Mouse (Mus musculus): ENCODE results near the gene Gm17662. TPM values are rescaled to one million over a fixed set of nuclear protein-coding genes. Genes with fewer than 3 reads are reported as not detected.

Gm17662 gene
- total RNA-seq, 2 experiments from 2014 or later = not detected

DNA sequence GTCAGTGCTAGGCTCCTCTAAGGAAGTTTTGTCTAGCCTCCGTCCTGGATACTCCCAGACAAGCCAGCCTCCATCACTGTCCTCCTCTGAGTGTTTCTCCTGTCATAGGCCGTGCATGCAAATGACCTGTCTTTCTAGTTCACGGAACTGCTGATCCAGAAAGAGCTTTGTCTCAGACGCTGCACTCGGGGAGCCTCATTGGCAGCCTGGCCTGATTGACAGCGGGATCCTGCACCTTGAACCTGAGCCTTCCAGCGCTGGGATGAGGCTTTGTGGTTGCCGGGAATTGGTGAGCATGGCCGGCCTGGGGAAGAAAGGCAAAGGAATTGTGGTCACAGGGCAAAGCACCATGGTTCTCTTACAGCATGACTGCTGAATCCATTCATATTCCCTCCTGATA, 30.4 kb downstream of the Gm17662 start:
- intact Hi-C loops (cut with DNase I) = no loop called here
- no peak for DNase-seq

GRCm38 (mm10) chr4:104888499-104889262, 31.6 kb downstream of the Gm17662 start:
- intact Hi-C loops (cut with DNase I) = no loop called here

DNA sequence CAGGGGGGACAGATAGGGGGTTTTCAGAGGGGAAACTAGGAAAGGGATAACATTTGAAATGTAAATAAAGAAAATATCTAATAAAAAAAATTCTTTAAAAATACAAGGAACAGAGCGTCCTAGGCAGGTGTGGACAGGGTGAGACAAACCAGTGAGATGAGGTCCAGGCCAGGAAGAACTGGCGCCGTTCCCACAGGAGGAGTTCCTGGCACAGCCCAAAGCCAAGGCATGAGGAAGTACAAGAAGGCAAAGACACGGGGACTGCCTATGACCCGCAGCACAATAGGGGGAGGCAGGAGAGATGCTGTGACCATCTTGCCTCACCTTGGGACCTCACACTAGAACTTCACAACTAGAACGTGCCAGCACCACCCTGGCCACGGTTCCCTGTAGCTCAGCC, 34.6 kb downstream of the Gm17662 start:
- peak; percentile 47 for DNase-seq
- intact Hi-C loops (cut with DNase I) = loop anchor here (5.0 to 10.0 kb wide), 2 partner anchors 377 to 524 kb away; no protein-coding TSS in a partner anchor

More at GRCm38 (mm10) chr4:104888499-104889262, 31.6 kb downstream of the Gm17662 start:
- DNase-seq = no peak

- no peak for DNase-seq
- intact Hi-C loops (cut with DNase I) = loop anchor here (5.0 to 10.0 kb wide), 2 partner anchors 379 to 526 kb away; no protein-coding TSS in a partner anchor
Measured at GRCm38 (mm10) chr4:104893588-104893987, 36.5 kb downstream of the Gm17662 start.

DNA sequence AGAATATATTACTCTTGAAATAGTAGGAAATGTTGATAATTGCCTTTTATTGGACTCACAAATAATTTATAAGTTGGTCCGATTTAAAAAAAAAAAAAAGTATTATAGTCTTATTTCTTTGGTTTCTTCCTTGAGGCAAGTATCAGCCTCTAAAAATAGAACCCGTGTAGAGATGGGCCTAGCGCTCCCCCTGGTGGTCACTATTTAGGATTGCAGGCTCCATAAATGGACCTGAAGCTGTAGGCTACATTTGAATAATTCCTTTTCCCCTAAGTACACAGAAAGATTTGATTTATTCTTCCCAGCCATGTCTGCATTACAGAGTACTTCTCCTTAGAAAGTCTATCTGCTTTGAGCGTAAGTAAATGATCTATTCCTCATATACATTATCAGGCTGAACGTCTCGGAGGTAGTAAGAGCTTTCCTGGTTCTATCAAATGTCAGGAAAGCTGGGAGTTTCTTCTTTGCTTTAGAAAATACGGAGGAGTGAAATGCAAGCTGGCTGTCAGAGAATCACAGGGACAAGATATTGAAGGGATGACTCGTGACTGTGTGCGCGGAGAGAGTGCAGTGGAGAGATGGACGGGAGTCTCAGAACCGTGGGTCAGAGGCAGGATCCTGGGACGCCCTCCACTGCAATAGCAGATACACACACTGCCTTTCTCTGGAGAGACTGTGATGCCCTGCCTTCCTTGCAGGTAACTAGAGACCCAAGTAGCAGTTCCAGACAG, 37.0 kb downstream of the Gm17662 start:
- peak; percentile 47 for DNase-seq
- intact Hi-C loops (cut with DNase I) = loop anchor here (5.0 to 10.0 kb wide), 2 partner anchors 379 to 527 kb away; no protein-coding TSS in a partner anchor

GRCm38 (mm10) chr4:104902836-104903235, 45.7 kb downstream of the Gm17662 start:
- peak; percentile 76 for DNase-seq
- intact Hi-C loops (cut with DNase I) = no loop called here

DNA sequence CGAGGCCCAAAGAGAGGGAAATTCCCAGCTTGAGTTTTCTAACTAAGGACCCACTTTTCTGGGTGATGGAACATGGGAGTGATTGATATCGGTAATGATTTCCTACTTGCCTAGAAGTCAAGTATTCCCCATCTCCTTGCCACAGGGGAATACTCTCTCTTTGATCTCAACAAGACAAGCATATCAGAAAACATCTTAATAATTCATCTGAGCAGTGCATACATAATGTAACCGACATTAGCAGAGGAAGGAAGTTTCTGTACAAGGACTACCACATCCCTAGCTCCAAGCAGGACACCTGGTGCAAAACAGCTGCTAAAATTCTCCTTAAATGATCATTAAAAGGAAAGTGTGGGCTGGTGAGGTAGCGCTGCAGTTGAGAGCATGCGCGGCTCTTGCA, 47.9 kb downstream of the Gm17662 start:
- intact Hi-C loops (cut with DNase I) = no loop called here
- no peak for DNase-seq

Other genes with a start within 250 kb of the Gm17662 start
- under 1 TPM; 0.38 to 0.44 TPM for gene C8b, start 91.0 kb upstream of the Gm17662 start, total RNA-seq (2021)
- not detected for gene C8a, start 19.1 kb downstream of the Gm17662 start, total RNA-seq (2021)
- under 1 TPM; 0.50 to 0.74 TPM for gene Fyb2, start 56.1 kb downstream of the Gm17662 start, total RNA-seq (2021)

Measured in left cerebral cortex, postnatal 4 days (tissue).